Mouse (Mus musculus) A20 (cell line): ENCODE results near the gene M1ap.
A peak's percentile ranks its signal among the peaks of the same experiment; 100 is the strongest.

ENCODE experiments used
- DNase-seq: peaks from one replicate; pipeline ENCODE4 v3.0.0-alpha.2; 2011; ENCODE audit warnings: low read depth, low spot score

Gene M1ap

GRCm38 (mm10) chr6:82946651-82947050 lies at the start of gene M1ap:
Gene M1ap, plus strand, starts transcription at chr6:82946902.
- peak; percentile 30 for DNase-seq

- DNase-seq, result no peak
Measured at GRCm38 (mm10) chr6:82897311-82897710, 49.4 kb upstream of the M1ap start.

GRCm38 (mm10) chr6:82898227-82898626 lies 48.5 kb upstream of the M1ap start:
- no peak for DNase-seq

- DNase-seq, result no peak
Measured at GRCm38 (mm10) chr6:82898745-82899144, 48.0 kb upstream of the M1ap start.

GRCm38 (mm10) chr6:82902559-82902958 lies 44.1 kb upstream of the M1ap start:
- DNase-seq, result no peak

GRCm38 (mm10) chr6:82906985-82907384 lies 39.7 kb upstream of the M1ap start:
- DNase-seq, result no peak

- DNase-seq, result no peak
Measured at GRCm38 (mm10) chr6:82908034-82908433, 38.7 kb upstream of the M1ap start.

- peak; percentile 66 for DNase-seq
Measured at GRCm38 (mm10) chr6:82909136-82909855, 37.4 kb upstream of the M1ap start.

- no peak for DNase-seq
Measured at GRCm38 (mm10) chr6:82911303-82911702, 35.4 kb upstream of the M1ap start.

- no peak for DNase-seq
Measured at GRCm38 (mm10) chr6:82913336-82914247, 33.1 kb upstream of the M1ap start.

- DNase-seq, result peak; percentile 38
Measured at GRCm38 (mm10) chr6:82915889-82916288, 30.8 kb upstream of the M1ap start.

- no peak for DNase-seq
Measured at GRCm38 (mm10) chr6:82916459-82916858, 30.2 kb upstream of the M1ap start.

GRCm38 (mm10) chr6:82917076-82917777 lies 29.5 kb upstream of the M1ap start:
- DNase-seq, result no peak

GRCm38 (mm10) chr6:82917778-82918129 lies 28.9 kb upstream of the M1ap start:
- peak; percentile 33 for DNase-seq

GRCm38 (mm10) chr6:82918371-82918770 lies 28.3 kb upstream of the M1ap start:
- no peak for DNase-seq

- no peak for DNase-seq
Measured at GRCm38 (mm10) chr6:82919520-82919919, 27.2 kb upstream of the M1ap start.

- DNase-seq, result no peak
Measured at GRCm38 (mm10) chr6:82921426-82922224, 25.1 kb upstream of the M1ap start.

GRCm38 (mm10) chr6:82925005-82925404 lies 21.7 kb upstream of the M1ap start:
- DNase-seq, result no peak

- DNase-seq, result no peak
Measured at GRCm38 (mm10) chr6:82926106-82926505, 20.6 kb upstream of the M1ap start.

- no peak for DNase-seq
Measured at GRCm38 (mm10) chr6:82926528-82926927, 20.2 kb upstream of the M1ap start.

GRCm38 (mm10) chr6:82927617-82928016 lies 19.1 kb upstream of the M1ap start:
- DNase-seq, result no peak
